Mouse (Mus musculus) left cerebral cortex, postnatal 25 days (tissue): ENCODE measurements around the gene Mettl26. TPM values are rescaled to one million over a fixed set of nuclear protein-coding genes. Genes with fewer than 3 reads are reported as not detected.
A peak's percentile ranks its signal among the peaks of the same experiment; 100 is the strongest.

ENCODE experiments used
- DNase-seq, 2 experiments: peaks; one replicate each; pipeline ENCODE4 v3.0.0; 2022; ENCODE audit warnings: low spot score in 2 of 2, mixed read lengths in 1 of 2
- intact Hi-C: fragments of 180-260 bp; cut with DNase I; formaldehyde crosslinking; loops from one replicate; pipeline ENCODE4 v1.15.1; 2025
- total RNA-seq, 2 experiments: library from RNA; stranded (reverse); gene quantifications; 2 replicates each; pipeline ENCODE4 v1.2.3; 2021

The Mettl26 gene
- total RNA-seq, 2 experiments from 2014 or later = 34.8 to 38.1 TPM

DNA sequence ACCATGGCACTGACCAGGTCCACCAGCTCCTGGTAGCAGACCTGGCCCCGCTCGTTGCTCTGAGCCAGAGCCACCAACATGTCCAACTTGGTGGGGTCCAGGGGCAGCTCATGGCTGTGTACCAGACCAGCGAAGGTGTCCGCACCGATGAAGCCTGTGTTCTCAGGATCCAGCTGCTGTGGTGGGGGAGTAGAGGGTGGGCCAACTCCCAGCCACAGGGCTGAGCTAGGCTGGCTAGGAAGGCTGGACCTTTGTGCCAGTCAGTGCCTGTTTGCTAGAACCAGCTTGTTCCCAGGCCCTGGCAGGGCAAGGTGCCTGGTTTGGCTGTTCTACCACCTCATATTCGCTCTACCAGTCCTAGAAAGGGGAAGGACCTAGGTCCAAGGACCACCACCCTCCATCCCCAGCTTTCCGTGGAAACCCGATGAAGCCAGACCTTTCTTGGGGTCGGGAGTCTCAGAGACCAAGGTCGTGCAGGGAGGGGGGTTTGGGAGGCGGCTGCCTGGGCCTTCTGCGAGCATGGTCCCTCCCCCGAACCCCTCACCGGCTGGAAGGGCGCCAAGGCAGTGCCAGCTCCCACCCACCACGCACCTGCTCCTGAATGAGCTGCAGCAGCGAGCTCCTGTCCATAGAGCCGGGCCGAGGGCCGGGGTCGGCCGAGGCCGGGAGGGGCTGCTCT is 38.3 kb upstream of the Mettl26 start:
- DNase-seq = no peak
- intact Hi-C loops = no loop called here

- intact Hi-C loops = no loop called here
- DNase-seq = peak; percentile 87 to 94
These were observed 37.8 kb upstream of the Mettl26 start, which contains the start of gene Rhbdl1 for GRCm38 (mm10) chr17:25837076-25837410. Rhbdl1 (minus strand) TSS chr17:25837295.

GRCm38 (mm10) chr17:25837533-25837932 is 37.3 kb upstream of the Mettl26 start:
- intact Hi-C loops = no loop called here
- DNase-seq = peak; percentile 26 to 52

GRCm38 (mm10) chr17:25838904-25839303 is 36.0 kb upstream of the Mettl26 start:
- intact Hi-C loops = no loop called here
- no peak for DNase-seq

DNA sequence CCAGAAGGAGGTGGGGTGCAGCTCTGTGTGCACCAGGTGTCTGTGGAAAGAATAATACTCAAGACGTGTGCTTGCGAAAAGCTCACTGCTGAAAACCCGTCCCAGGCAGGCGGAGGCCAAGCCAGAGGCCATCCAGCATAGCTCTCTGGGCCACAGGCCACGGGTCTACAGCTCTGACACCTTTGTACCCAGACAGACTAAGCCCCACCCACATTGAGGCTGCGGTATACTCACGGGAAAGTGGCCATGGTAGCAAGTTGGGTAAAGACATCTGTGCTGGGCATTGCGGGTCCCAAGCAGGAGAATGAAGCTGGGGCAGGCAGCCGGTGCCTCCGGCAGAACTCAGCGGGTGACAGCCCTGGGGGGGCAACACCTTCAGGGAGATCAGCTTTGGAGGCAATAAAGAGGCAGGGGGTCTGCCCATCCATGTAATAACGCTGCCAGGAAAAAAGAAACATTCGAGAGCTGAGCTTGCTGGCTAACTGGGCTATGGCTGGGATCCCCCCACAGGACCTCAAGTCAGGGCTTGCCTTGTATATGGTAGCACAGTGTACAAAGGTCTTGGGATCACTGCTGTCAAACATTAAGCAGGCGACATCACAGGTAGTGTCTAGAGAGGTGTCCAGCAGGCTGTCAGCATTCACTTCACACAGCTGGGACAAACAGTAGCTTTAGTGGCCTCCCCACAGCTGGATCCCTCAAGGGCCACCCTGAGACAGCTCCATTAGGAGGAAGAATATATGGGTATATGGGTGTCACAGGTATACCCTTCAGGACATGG is 35.2 kb upstream of the Mettl26 start:
- DNase-seq = no peak
- intact Hi-C loops = no loop called here

GRCm38 (mm10) chr17:25840519-25840918 is 34.4 kb upstream of the Mettl26 start:
- no peak for DNase-seq
- intact Hi-C loops = no loop called here

GRCm38 (mm10) chr17:25841117-25841880 is 33.6 kb upstream of the Mettl26 start, which contains the start of gene Gm20683:
Gm20683 (minus strand) TSS chr17:25841763.
- intact Hi-C loops = no loop called here
- no peak for DNase-seq

GRCm38 (mm10) chr17:25842509-25842908 is 32.4 kb upstream of the Mettl26 start:
- intact Hi-C loops = no loop called here

DNA sequence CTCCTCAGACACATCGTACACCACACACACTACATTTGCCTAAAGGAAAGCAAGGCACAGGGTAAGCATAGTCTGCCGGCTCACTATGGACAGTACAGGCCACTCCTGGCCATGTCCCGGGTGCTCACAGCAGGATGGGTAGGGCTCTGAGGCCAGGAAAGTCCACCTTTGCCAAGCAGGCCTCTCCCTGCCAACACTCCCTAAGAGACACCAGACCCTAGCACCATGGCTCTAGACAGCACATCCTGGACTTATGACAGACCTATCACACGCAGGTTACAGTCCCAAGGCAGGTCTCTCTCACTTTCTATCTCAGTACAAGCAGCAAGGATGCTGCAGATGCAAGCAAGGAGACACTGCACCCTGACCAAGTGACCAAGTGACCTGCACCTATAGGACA is 31.8 kb upstream of the Mettl26 start:
- intact Hi-C loops = no loop called here
- DNase-seq = no peak

More at GRCm38 (mm10) chr17:25842509-25842908, 32.4 kb upstream of the Mettl26 start:
- DNase-seq = no peak

GRCm38 (mm10) chr17:25843636-25844395 is 31.1 kb upstream of the Mettl26 start:
- DNase-seq = peak; percentile 46 to 49
- intact Hi-C loops = no loop called here

- intact Hi-C loops = no loop called here
- peak; percentile 94 to 97 for DNase-seq
These were observed 30.4 kb upstream of the Mettl26 start, which contains the start of gene Rhot2 for GRCm38 (mm10) chr17:25844396-25844901. Rhot2 (minus strand) TSS chr17:25844851.

DNA sequence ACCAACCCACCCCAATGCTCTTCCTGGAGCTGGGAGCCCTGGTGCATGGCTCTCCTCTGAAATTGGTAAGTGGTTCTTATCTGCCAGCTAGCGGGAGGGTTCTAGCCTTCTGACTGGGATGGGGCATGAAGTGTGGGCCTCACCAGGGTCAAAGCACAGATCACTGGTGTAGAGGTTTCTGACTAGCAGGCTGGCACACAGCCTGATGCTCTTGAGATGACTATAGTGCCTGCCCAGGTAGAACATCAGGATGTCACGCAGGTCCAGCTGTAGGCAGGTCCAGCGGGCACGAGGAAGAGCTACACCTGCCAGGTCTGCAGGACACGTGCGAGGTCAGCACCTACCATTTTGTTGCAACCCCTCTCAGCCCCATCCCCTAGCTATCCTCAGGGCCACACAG is 14.6 kb upstream of the Mettl26 start:
- DNase-seq = no peak
- intact Hi-C loops = no loop called here

DNA sequence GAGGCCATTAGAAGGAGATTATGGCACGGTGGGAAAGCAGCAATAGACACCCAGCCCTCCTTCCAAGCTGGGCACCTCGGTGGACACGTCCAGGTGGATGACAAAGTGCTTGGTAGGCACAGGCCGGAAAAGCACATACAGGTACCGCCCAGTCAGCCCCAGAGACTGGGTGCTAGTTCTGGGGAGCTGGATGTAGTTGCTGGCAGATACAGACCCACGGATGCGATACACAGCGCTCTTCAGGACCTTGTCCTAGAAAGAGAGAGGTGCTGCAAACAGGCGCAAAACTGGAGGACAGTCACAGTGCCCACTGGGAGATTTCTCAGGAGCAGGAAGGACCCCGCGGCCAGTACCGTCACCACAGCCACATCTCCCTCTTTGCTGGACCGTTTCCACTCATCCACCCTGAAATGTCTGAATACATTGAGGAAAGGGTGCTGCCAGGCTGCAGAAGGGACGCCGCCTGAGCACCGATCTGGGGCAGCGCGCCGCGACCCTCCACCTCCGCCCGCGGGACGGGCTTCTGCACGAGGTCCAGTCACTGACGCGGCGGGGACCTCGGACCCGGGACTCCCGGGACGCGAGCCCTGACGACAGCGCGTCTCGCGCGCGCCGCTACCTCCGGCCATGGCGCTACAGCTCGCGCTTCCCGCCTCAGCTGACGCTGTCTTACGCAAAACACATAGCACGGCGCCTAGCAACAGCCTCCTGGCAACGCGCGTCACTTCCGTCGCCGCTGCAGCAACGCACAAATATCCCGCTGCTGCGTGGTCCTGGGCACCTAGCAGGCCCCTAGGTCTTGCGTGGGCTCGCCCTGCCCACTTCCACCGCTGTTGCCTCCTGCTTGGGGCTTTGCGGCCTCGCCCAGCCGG is 13.8 kb upstream of the Mettl26 start, which contains the start of gene Wdr90:
Wdr90 (minus strand) TSS at position 670 of the 872 bp plus-strand sequence.
- DNase-seq = peak; percentile 94 to 97
- intact Hi-C loops = no loop called here

GRCm38 (mm10) chr17:25861704-25862612 is 12.9 kb upstream of the Mettl26 start:
- intact Hi-C loops = no loop called here

DNA sequence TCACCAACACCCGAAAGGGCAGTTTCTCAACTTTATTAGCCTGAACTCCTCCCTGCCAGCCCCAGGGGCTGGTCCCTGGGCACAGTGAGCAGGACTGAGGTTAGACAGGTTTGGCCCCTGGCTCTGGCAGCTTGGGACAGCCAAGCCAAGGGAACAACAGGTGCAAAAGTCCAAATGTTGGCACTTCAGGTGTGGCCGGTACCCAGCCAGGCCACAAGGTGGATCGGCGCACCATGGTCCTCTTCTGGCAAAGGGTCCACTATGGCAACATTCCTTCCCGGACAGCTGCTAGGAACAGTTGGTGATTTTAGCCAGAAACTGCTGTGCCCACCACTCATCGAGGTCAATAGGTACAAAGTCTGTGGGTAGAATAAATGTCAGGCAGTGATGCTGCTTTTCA is 11.2 kb upstream of the Mettl26 start:
- intact Hi-C loops = no loop called here
- DNase-seq = no peak

More at GRCm38 (mm10) chr17:25861704-25862612, 12.9 kb upstream of the Mettl26 start:
- DNase-seq = no peak

DNA sequence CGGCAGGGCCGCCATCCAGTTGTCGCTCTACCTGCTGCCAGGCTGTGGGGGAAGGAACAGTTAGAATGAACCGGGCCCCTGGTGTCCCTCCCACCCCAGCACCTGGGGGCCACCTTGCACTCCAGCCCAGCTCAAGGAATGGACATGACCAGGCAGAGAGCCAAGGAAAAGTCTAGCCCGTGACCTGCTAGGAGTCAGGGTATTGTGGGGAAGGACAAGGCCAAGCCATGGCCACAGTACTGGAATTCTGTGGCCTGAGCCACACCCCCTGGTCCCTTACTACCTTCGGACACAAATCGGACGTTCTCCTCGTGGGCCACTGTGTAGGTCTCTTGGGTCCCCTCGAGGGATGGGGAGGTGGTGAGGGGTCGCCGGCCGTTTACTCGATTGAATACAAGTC is 10.6 kb upstream of the Mettl26 start:
- DNase-seq = no peak
- intact Hi-C loops = no loop called here

DNA sequence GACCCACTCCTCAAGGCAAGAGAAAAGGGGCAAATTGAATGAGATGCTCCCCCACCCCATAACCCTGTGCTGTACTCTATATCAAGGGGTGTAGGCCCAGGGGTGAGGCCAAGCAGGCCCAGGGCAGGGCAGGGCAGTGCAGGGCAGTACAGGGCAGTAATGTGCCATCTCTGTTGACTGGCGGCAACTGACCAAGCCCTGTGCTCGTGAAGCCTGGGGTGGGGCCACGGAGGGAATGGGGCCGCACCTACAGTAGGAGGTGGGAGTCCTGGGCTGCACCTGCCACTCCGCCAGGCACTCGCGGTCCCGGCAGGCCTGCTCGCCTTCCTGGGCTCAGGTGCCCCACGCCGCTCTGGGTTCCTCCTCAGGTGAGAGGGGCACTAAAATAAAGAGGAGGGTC is 9.6 kb upstream of the Mettl26 start:
- intact Hi-C loops = no loop called here
- DNase-seq = no peak
